Mouse (Mus musculus): Measurements from ENCODE around the gene Drosha. TPM values are rescaled to one million over a fixed set of nuclear protein-coding genes. Genes with fewer than 3 reads are reported as not detected.

The Drosha gene
- polyA plus RNA-seq (2015; fragmentation: Nextera tagmentation; extraction: Ambion mirVana), result 17.9 and 18.2 TPM in 2 replicates

DNA sequence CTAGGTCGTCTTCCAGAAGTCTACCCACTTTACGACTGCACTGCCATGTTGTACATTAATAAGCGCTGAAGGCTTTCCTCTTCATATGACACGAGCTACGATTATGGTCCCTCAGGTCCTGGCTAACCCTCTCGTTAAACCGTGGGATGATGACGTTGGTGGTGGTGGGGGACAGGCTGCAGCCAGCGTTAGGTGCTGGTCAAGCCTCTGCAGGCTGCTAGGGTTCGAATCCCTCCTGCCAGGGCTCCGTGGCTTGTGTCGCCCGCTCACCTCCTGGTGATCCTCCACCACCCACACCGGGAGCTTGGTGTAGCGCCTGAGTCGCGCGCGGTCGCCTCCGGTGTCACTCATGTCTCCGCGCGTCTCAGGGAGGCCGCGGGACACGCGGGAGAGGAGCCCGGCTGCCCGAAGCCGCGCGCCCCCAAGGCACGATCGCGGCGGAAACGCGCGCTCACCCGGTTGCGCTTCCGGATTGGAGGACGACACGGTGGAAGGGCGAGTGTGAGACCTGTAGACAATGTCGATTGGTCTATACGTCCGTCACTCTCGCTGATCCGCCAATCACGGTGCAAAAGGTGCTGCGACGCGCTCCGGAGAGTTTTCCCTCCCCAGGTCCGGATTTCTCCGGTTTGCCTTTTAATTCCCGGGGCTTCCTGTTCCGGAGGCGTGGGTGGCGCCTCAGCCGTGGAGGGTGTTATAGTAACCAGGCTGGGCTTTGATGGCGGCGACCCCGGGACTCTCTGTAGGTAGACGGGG is at the start of gene Drosha, which contains the start of gene 6030458C11Rik:
Gene Drosha (plus strand): TSS at position 619 of the 756 bp plus-strand sequence.
Gene 6030458C11Rik (minus strand): TSS at position 453 of the 756 bp plus-strand sequence.

Small RNAs within 50 kb of the gene (microRNA-seq; reads per million reads assigned to microRNA genes)
- 0 reads per million in 2 experiments for gene Gm47288

Other genes starting within 250 kb of the Drosha start
- gene Pdzd2, start 84.9 kb upstream of the Drosha start, polyA plus RNA-seq (2015; fragmentation: Nextera tagmentation; extraction: Ambion mirVana), result 12.4 TPM in 2 replicates
- 21.1 and 23.3 TPM in 2 replicates for gene 6030458C11Rik, start 166 bp upstream of the Drosha start, polyA plus RNA-seq (2015; fragmentation: Nextera tagmentation; extraction: Ambion mirVana)